Mouse (Mus musculus): ENCODE data around the gene Tmc2.

- no peak for TF ChIP-seq CTCF (IDR thresholded peaks at IDR 0.05; ENCODE audit: low read depth)
- no peak for TF ChIP-seq EP300 (IDR thresholded peaks at IDR 0.05; ENCODE audit: low read depth)
Measured at GRCm38 (mm10) chr2:130157231-130158087, 37.5 kb upstream of the Tmc2 start.
